Mouse (Mus musculus) brain, embryonic 14.5 days (tissue): ENCODE results near the gene Kat7.

ENCODE experiments used
- CTCF ChIP-seq: fragments of 200-500 bp; IDR thresholded peaks from 2 replicates; pipeline ENCODE4 v1.5.1; 2012; ENCODE audit warnings: inconsistent platforms, mild to moderate bottlenecking, moderate library complexity, borderline replicate concordance; ENCODE audit not compliant: insufficient read depth, insufficient read length; ENCODE audit errors: extremely low read depth
- POLR2A ChIP-seq: fragments of 200-500 bp; IDR thresholded peaks from 2 replicates; pipeline ENCODE4 v1.6.1; 2012; ENCODE audit warnings: mild to moderate bottlenecking, inconsistent platforms, borderline replicate concordance; ENCODE audit not compliant: poor library complexity, insufficient read depth, insufficient read length, severe bottlenecking; ENCODE audit errors: extremely low read depth

GRCm38 (mm10) chr11:95255747-95256146 lies 54.3 kb downstream of the Kat7 start:
- TF ChIP-seq POLR2A = no peak
- TF ChIP-seq CTCF = no peak
